Mouse (Mus musculus) ES-E14 (cell line): ENCODE measurements around the gene Cacna1d.

Source experiments
- HCFC1 ChIP-seq: IDR thresholded peaks from 2 replicates; pipeline ENCODE4 v1.6.1; 2012; ENCODE audit warnings: low read length, inconsistent platforms, borderline replicate concordance; ENCODE audit not compliant: insufficient read depth
- ZC3H11A ChIP-seq: IDR thresholded peaks from 2 replicates; pipeline ENCODE4 v1.6.1; 2012; ENCODE audit warnings: low read depth, mild to moderate bottlenecking, inconsistent platforms, low read length, borderline replicate concordance

DNA sequence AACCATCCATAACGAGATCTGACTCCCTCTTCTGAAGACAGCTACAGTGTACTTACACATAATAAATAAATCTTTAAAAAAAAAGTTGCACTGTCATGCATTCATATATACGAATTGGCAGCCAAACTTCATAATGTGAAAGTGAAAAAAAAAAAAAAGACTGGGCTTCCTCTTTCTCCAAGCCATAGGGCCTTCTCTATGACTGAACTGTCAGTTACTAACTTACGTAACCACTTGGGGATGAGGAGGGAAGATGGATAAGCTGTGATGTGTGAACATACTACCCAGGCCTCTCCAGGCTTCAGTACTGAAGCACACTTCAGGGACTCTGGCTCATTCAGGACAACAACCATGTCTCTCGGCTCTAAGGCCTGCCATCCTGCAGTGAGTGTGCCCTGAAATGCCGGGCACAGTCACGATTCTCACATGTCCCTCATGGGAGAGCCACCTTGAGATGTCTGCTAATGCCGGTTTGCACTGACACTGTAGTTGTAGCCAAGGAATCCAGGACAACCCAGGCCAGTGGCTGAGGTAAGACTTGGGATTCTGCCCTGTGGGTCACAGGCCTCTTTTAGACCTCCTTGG, 447.8 kb downstream of the Cacna1d start:
- TF ChIP-seq HCFC1 (no peak), ZC3H11A (no peak)
